Mouse (Mus musculus) gastrocnemius, postnatal 10 days (tissue): ENCODE results near the gene Pdlim5. TPM values are rescaled to one million over a fixed set of nuclear protein-coding genes. Genes with fewer than 3 reads are reported as not detected.
A peak's percentile ranks its signal among the peaks of the same experiment; 100 is the strongest.

Experiments used
- DNase-seq: peaks from one replicate; pipeline ENCODE4 v3.0.0; 2021; ENCODE audit warnings: mixed read lengths
- total RNA-seq, 2 experiments: library from RNA; stranded (reverse); gene quantifications; 2 replicates each; pipeline ENCODE4 v1.2.3; 2021

Pdlim5 gene
- total RNA-seq, 2 experiments from 2014 or later, result 388 to 401 TPM

DNA sequence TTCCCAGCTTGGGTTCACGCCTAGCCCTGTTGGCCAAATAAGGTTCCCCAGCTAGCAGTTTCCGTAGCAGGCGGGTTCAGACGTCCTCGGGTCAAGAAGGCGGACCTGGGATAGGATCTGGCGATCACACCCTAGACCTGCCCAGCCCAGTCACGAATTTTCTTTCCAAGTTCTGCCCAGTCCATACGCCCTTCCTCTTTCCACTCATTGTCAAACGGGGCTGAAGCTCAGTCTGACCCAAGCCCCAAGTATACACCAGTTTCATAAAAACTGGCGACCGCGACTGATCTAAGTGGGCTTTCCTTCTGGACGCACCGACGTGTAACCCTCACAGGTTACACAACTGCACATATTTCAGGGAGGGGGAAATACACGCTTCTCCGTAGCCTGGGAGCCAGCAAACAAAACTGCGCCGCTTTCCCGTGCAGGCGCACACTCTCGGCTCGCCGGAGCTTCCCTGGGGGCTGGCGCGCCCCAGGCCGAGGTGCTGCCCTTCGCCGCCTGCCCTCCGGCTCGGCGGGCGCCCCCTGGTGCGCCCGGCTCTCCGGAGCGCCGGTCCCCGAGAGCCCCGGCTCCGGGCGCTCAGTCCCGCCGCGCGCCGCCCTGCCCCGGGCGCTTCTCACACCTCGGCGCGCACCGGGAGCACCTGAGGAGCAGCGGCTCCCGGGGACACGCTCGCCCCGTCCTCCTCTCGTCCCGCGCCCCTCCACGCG, 544 bp downstream of the Pdlim5 start:
- peak; percentile 53 for DNase-seq

GRCm38 (mm10) chr3:142394000-142394411, 1.5 kb downstream of the Pdlim5 start:
- DNase-seq, result no peak

DNA sequence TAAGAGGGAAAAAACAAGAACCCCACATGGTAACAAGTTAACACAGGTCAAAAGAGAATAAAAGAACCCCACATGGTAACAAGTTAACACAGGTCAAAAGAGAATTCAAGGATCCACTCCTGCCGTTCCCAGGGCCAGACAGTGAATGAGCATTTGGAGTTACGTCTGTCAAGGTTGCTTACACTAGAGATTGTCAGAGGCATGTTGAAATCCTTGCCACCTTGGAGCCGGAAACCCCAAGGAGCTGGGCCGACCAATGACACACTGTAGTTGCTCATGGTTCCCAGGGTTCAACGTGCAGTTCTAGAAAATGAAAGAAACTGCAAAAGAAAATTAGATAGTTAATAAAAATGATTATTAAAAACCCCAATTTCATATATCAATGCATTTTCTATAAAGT, 4.0 kb downstream of the Pdlim5 start:
- no peak for DNase-seq

DNA sequence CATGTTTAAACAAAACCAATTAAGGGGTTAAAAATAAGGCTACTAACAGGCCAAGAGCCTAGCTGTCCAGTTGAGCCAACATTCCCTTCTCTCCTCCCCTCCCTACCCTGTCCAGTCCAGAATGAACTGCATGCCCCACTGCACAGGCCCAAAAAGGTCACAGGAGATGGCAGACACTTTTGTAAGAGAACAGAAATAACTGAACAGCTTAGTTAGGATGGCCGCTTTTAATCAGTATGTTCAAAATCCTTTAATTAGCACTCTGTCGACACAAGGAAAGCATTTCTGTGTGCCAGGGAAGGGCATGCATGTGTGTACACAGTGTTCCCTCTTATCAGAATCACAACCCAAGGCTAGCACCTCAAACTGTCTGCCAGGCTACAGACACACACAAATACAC, 5.2 kb downstream of the Pdlim5 start:
- no peak for DNase-seq

GRCm38 (mm10) chr3:142388189-142388588, 7.3 kb downstream of the Pdlim5 start:
- no peak for DNase-seq

DNA sequence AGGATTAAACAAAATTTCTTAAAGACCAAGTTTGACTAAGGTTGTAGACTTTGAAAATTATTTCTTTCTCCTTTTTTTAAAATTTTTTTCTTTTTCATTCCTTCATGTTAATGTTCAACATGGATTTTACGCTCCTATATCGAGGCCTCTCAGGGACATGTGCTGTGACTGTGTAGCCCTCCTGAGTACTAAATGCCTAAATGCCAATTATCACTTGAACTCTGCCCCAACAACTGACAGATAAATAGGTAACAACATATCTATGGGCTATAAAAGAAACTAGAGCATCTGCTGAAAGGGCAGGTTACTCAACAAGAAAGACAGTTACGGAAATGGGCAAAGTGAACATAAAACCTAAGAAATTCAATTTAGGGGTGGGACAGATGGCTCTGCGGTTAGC, 9.0 kb downstream of the Pdlim5 start:
- no peak for DNase-seq

DNA sequence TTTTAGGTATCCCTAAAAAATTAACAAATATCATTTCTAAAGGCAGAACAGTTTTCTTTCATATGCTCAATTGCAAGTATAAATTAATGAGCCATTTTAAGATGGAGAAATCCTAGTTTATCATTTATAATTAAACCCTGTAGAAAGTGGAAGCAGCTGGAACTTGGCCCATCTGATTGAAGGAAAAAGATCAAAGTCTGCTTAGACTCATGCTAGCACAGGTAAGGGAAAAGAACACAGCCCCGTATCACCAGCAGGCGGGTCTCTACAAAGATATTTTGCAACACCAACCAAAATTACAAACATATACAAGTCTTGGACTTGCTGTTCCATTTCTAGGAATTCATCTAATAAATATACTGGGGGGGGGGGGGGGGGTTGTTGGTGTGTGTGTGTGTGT, 9.8 kb downstream of the Pdlim5 start:
- DNase-seq, result no peak

- DNase-seq, result no peak
Observed at GRCm38 (mm10) chr3:142376638-142377037, 18.9 kb downstream of the Pdlim5 start.

GRCm38 (mm10) chr3:142375106-142375505, 20.4 kb downstream of the Pdlim5 start:
- no peak for DNase-seq

DNA sequence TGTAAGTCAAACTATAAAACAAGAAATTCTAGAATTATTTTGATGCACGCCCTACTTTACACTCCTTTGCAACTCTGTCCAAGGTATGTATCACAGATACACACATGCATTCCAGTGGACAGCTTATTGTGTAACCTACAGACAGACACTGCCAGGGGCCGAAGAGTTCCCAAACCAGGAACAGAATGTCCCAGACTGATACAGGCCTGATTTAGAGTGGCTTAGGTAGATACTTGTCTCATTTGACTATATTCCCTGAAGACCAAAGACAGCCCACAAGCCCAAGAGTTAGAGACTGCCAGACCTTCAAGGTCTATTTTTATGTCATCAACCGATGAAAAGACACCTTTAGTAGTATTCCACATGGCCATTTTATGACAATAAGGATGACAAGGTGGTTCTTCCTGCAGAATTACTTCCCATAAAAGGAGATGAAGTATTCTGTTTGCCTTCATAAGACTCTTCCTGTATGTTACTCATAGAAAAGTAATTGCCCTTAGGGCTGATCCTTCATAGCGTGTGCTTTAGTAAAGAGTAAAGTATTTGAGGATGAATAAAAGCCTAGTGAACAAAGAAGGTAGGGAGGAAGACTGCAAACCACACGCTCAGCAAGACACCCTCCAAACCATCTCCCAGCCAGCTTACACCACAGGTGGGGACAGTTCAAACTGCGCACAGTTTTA, 22.9 kb downstream of the Pdlim5 start:
- DNase-seq, result no peak

DNA sequence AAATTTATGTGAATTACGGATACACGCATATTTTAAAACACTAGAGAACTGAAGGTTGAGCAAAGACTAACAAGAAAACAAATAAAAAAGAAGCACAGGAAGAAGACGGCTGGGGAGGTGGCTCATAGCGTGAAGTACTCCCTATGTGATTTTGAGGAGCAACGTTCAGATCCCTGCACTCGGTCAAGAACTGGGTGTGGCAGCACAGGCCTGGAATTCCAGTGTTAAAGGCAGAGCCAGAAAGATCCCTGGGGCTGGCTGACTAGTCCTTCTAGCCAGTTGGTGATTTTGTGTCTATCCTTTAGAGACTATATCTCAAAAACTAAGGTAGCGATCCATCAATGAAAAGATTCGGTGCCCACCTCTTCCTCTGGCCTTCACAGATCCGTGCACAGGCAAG, 27.1 kb downstream of the Pdlim5 start:
- DNase-seq, result no peak

DNA sequence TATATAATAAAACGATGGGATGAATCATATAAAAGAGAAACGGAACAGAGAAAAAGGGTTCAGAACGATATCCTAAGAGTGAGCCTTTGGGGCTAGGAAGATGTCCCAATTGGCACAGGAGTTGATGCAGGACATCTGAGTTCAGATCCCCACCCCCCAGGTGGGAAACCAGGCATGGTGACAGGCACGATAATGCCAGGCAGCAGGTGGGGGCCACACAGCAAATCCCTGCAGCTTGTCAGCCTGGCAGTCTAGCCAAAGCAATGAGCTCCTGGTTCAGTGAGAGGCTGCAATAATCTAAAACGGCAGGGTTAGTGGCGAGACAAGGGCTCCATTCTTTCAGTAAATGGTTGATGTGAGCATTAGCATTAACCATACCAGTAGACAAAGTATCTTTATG, 33.4 kb downstream of the Pdlim5 start:
- no peak for DNase-seq

DNA sequence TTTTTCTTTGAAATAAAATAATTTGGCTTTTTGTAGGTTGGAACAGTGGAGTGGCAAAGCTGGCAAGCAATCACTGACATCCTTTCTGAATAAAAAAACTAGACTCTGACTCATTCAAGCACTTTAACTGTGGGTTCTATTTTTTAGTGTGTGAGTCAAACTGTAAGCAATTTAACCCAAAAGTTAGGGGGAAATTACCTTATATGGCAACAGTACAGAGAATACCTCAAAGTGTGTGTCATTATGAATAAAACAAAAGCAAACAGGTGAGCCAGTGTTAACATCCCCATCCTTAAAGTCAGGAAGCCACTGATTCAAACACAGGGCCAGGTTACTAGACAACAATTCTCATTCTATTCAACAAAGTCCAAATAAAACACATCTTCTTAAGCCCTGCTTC, 36.5 kb downstream of the Pdlim5 start:
- no peak for DNase-seq

DNA sequence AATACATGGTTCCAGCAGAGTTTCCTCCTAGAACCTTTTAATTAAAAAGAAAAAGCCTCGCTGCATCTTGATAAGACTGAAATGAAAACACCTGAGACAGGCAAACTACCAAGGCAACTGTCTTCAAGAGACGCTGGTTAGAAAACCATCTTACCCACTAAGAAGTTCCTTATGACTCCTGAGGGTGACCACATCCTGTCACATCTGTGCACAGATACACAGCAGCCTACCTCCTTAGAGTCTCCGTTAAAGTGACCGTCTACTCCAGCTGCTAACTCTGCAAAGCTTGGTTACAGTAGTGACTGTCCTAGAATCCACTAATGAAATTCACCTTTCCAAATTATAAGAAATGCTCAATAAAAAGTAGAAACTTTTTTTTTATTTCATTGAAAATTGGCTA, 38.8 kb downstream of the Pdlim5 start:
- no peak for DNase-seq

DNA sequence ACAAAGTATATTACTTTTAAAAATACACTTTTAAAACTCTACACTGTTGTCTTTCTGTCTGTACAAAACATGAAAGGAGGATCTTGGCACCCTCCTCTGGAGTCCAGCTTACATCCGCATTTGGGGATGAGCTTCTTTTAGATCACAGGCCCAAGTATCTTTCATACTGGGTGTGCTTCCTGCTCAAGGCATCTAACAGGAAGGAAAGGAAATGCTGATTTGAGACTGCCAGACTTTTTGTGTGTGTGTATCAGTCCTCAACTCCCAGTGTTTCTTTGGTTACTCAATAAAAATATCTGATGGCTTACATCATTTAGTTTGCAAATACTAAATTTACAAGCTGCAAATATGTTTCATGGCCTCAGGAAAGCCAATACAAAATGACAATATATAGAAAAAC, 42.3 kb downstream of the Pdlim5 start:
- DNase-seq, result no peak

DNA sequence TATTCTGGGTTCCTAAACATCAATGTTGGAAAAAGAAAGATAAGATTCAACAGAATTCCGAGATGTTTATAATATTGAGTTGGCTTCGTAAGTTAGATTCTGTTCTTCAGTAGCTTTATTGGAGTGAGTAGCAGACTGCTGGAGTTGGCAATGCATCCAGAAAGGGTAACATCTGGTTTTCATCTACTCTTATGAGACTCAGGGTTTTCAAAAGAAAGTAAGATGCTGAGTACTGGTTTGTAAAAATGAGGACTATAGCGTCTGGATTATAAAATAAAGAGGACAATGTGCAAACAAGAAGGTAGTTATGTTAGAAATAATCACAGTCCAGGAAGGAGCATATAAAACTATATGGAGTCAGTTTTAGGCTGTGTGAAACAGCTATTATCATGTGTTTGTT, 45.0 kb downstream of the Pdlim5 start:
- DNase-seq, result no peak

GRCm38 (mm10) chr3:142348816-142349631, 46.5 kb downstream of the Pdlim5 start:
- DNase-seq, result no peak

- no peak for DNase-seq
Observed at GRCm38 (mm10) chr3:142346261-142346660, 49.2 kb downstream of the Pdlim5 start.

DNA sequence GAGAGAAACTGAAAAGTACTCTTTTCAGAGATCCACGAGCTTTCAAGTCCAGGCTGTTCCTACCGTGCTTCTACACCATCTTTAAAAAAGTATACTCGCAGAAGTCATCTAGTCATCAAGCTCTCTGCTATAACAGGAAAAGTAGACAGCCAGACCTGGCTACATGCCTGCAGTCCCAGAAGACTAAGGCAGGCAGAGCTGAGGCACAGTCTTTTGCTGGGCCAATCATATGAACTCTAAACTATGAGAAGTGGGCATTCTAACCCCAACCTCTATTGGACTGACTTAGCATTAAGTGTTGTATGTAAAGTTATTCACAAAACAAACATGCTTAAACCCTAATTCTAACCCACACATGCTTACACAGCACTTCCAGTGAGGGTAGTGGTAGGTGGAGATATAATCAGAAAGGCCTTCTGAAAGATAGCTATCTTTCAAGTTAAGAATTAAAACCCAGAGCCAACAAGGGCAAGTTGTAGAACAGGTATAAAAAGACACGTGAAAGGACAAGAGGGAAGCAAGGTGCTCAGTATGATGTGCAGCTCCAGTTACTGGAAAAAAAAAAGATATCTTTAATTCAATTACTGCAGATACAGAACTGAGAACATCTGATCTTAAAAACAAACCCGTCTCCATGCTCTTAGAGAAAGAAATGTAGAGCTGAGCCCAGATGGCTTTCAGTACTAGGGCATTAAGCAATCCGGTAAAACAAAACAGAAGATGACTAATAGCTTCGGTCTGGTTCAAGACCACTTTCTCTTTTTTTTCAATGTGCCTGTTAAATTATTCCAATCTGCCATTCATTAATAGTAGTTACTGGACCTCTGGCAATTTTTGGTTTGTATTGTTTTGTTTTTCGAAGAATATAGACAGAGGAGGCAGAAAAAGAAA, 50.0 kb downstream of the Pdlim5 start:
- no peak for DNase-seq

DNA sequence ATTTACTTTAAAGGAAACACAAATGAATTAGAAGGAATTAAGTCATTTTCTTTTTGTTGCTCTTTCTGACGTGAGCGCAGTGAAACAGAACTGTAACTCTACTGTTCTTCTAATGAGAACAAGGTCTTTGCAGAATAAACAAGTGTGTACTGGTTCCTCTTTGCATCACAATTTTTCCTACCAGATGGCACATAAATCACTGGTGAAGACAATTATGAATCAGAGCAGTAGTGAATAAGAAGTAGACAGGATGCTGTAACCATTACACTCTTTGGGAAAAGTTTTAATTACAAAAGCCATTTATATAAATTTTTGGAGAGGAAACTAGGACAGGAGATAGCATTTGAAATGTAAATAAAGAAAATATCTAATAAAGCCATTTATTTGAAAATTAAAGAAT, 51.7 kb downstream of the Pdlim5 start:
- DNase-seq, result no peak

DNA sequence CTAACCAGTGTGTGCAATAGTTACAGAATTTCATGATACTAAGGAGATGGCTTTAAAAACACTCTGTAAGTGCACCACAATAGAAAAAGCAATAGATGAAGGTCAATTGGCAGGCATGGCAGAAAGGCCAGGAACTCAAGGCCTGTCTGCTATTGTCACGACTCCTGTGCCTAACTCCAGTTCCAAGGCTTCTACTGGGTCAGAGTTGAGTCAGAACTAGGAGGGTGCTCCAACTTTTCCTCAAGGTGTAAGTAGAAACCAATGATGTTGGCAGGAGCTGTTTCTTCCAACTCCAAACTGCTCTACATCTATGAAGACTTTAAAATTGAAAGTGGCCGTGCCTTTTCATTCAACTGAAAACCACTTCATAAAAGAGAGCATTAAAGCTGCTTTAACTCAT, 54.8 kb downstream of the Pdlim5 start:
- no peak for DNase-seq
